Mouse (Mus musculus) limb, embryonic 10.5 days (tissue): ENCODE measurements around the gene Cbfb. TPM values are rescaled to one million over a fixed set of nuclear protein-coding genes. Genes with fewer than 3 reads are reported as not detected.

Experiments used
- DNase-seq: peaks from one replicate; pipeline ENCODE4 v3.0.0-alpha.2; 2017; ENCODE audit warnings: low spot score
- H3K27ac ChIP-seq: fragments of 300-500 bp; sonication (generic); 2 replicates; pipeline ENCODE4 v1.5.1; 2016; ENCODE audit warnings: mild to moderate bottlenecking
- H3K27me3 ChIP-seq: fragments of 300-500 bp; sonication (generic); 2 replicates; pipeline ENCODE4 v1.6.1; 2016; ENCODE audit warnings: low read depth, mild to moderate bottlenecking; ENCODE audit not compliant: poor library complexity, severe bottlenecking
- H3K36me3 ChIP-seq: fragments of 300-500 bp; sonication (generic); 2 replicates; pipeline ENCODE4 v1.6.1; 2016; ENCODE audit warnings: mild to moderate bottlenecking, moderate library complexity
- H3K4me1 ChIP-seq: fragments of 300-500 bp; sonication (generic); 2 replicates; pipeline ENCODE4 v1.6.1; 2016
- H3K4me3 ChIP-seq: fragments of 300-500 bp; sonication (generic); 2 replicates; pipeline ENCODE4 v1.5.1; 2016; ENCODE audit warnings: mild to moderate bottlenecking, moderate library complexity
- H3K9me3 ChIP-seq: fragments of 300-500 bp; sonication (generic); replicated peaks from 2 replicates; pipeline ENCODE4 v1.6.1; 2016; ENCODE audit warnings: mild to moderate bottlenecking
- WGBS: fragments of 180-500 bp; shearing (Covaris S2); methylation state at CpG from one replicate; pipeline ENCODE4 v1.1.7; 2016; 5-methylcytosine and 5-hydroxymethylcytosine counted together
- polyA plus RNA-seq: library from polyadenylated mRNA; unstranded; fragments of >200 nt; fragmentation: Nextera tagmentation; extraction: Ambion mirVana; gene quantifications from 2 replicates; pipeline ENCODE4 v1.2.1, GENCODE M21; 2016

Cbfb gene
- polyA plus RNA-seq, 1 experiment from 2014 or later: 84.6 TPM

- Histone ChIP-seq H3K4me1 (no peaks in the 10 kb centered on the region), H3K27ac (no peak overlapping the region), H3K36me3 (peaks cover 39% of the 10 kb centered on the region), H3K27me3 (no peaks in the 10 kb centered on the region), H3K4me3 (no peak overlapping the region), H3K9me3 (no peaks in the 10 kb centered on the region)
- no peak for DNase-seq
- 50% methylated on average over 1 of the region's 1 CpGs for WGBS
Observed at GRCm38 (mm10) chr8:105233126-105233935, 62.9 kb downstream of the Cbfb start.

GRCm38 (mm10) chr8:105235206-105235605 lies 64.7 kb downstream of the Cbfb start:
- no peaks in the 10 kb centered on the region for H3K27me3 ChIP-seq
- no peak overlapping the region for H3K27ac ChIP-seq
- peaks cover 58% of the 10 kb centered on the region for H3K36me3 ChIP-seq
- WGBS: 79% methylated on average over 1 of the region's 1 CpGs
- H3K9me3 ChIP-seq: no peaks in the 10 kb centered on the region
- no peak overlapping the region for H3K4me3 ChIP-seq
- H3K4me1 ChIP-seq: no peaks in the 10 kb centered on the region
- DNase-seq: no peak

- 94% methylated on average over 14 of the region's 14 CpGs for WGBS
Observed at GRCm38 (mm10) chr8:105237442-105238142, 67.1 kb downstream of the Cbfb start.

GRCm38 (mm10) chr8:105241016-105241415 lies 70.5 kb downstream of the Cbfb start:
- Histone ChIP-seq H3K27me3 (no peaks in the 10 kb centered on the region), H3K36me3 (peaks cover 66% of the 10 kb centered on the region), H3K4me1 (no peaks in the 10 kb centered on the region), H3K9me3 (no peaks in the 10 kb centered on the region), H3K4me3 (no peak overlapping the region), H3K27ac (no peak overlapping the region)
- WGBS: 98% methylated on average over 7 of the region's 7 CpGs
- no peak for DNase-seq

More at GRCm38 (mm10) chr8:105237442-105238142, 67.1 kb downstream of the Cbfb start:
- Histone ChIP-seq H3K9me3 (no peaks in the 10 kb centered on the region), H3K27ac (no peak overlapping the region), H3K4me1 (no peaks in the 10 kb centered on the region), H3K36me3 (peaks cover 73% of the 10 kb centered on the region), H3K4me3 (no peak overlapping the region), H3K27me3 (no peaks in the 10 kb centered on the region)
- no peak for DNase-seq

GRCm38 (mm10) chr8:105251954-105252353 lies 81.5 kb downstream of the Cbfb start:
- Histone ChIP-seq H3K9me3 (no peaks in the 10 kb centered on the region), H3K27me3 (peaks cover 21% of the 10 kb centered on the region), H3K36me3 (peaks cover 68% of the 10 kb centered on the region), H3K4me1 (peaks cover 25% of the 10 kb centered on the region), H3K27ac (no peak overlapping the region), H3K4me3 (no peak overlapping the region)
- DNase-seq: no peak
- 91% methylated on average over 6 of the region's 6 CpGs for WGBS

- H3K4me1 ChIP-seq: peaks cover 25% of the 10 kb centered on the region
- peaks cover 59% of the 10 kb centered on the region for H3K36me3 ChIP-seq
- peaks cover 31% of the 10 kb centered on the region for H3K27me3 ChIP-seq
- H3K4me3 ChIP-seq: no peak overlapping the region
- DNase-seq: no peak
- WGBS: 86% methylated on average over 10 of the region's 10 CpGs
- no peak overlapping the region for H3K27ac ChIP-seq
- no peaks in the 10 kb centered on the region for H3K9me3 ChIP-seq
Observed at GRCm38 (mm10) chr8:105252680-105253537, 82.4 kb downstream of the Cbfb start.

- H3K4me3 ChIP-seq: peak overlapping the region; percentile 63
- H3K27me3 ChIP-seq: peaks cover 39% of the 10 kb centered on the region
- 40% methylated on average over 20 of the region's 20 CpGs for WGBS
- no peaks in the 10 kb centered on the region for H3K9me3 ChIP-seq
- H3K27ac ChIP-seq: 0 out of 2 replicates have a peak overlapping the region, but pooled peaks have one; percentile 85
- DNase-seq: peak; percentile 38
- peaks cover 28% of the 10 kb centered on the region for H3K4me1 ChIP-seq
- H3K36me3 ChIP-seq: peaks cover 50% of the 10 kb centered on the region
Observed at GRCm38 (mm10) chr8:105253766-105254151, 83.3 kb downstream of the Cbfb start.

- Histone ChIP-seq H3K36me3 (peaks cover 44% of the 10 kb centered on the region), H3K27me3 (peaks cover 45% of the 10 kb centered on the region)
Observed at GRCm38 (mm10) chr8:105254152-105254965, 83.9 kb downstream of the Cbfb start.

GRCm38 (mm10) chr8:105254966-105255350 lies 84.5 kb downstream of the Cbfb start, which contains the start of gene B3gnt9:
TSS of gene B3gnt9 (minus strand) at chr8:105255153.
- peaks cover 51% of the 10 kb centered on the region for H3K27me3 ChIP-seq
- WGBS: under 1% methylated on average over 14 of the region's 14 CpGs
- no peaks in the 10 kb centered on the region for H3K9me3 ChIP-seq
- H3K27ac ChIP-seq: peak within 1 kb of the TSS; percentile 85
- peak; percentile 77 for DNase-seq
- H3K36me3 ChIP-seq: peaks cover 38% of the 10 kb centered on the region
- H3K4me3 ChIP-seq: peak within 1 kb of the TSS; percentile 63
- peaks cover 40% of the 10 kb centered on the region for H3K4me1 ChIP-seq

More at GRCm38 (mm10) chr8:105254152-105254965, 83.9 kb downstream of the Cbfb start:
- Histone ChIP-seq H3K9me3 (no peaks in the 10 kb centered on the region), H3K27ac (peak overlapping the region; percentile 85), H3K4me1 (peaks cover 34% of the 10 kb centered on the region), H3K4me3 (peak overlapping the region; percentile 63)
- peak; percentile 92 for DNase-seq
- under 1% methylated on average over 74 of the region's 74 CpGs for WGBS

GRCm38 (mm10) chr8:105257318-105258114 lies 87.0 kb downstream of the Cbfb start:
- H3K36me3 ChIP-seq: peaks cover 13% of the 10 kb centered on the region; the same call in 1 of the 2 replicates
- 68% methylated on average over 7 of the region's 7 CpGs for WGBS
- H3K27me3 ChIP-seq: peaks cover 77% of the 10 kb centered on the region
- no peak for DNase-seq
- peaks cover 41% of the 10 kb centered on the region for H3K4me1 ChIP-seq
- H3K9me3 ChIP-seq: no peaks in the 10 kb centered on the region
- H3K4me3 ChIP-seq: no peak overlapping the region
- no peak overlapping the region for H3K27ac ChIP-seq
